ENCODE assay signal across 10 mouse cellular contexts in the genomic region with DNA sequence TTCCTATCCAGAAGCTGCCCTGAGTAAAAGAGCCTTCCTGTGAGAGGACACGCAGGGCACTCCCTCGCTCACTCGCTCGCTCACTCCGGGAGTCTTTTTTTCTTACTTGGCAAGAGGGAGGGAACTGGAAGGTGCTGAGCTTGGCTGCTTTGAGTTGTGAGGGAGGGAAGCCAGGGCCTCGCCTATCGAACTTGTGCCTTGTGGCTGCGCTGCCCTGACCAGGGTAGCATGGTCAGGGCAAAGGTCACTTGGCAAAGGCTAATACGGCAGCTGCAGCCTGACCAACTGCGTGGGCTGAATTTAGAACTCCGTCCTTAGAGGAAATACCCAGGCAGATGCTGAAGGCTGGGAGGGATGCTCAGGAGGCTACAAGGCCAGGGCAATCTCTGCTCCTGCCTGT. TPM values are rescaled to one million over a fixed set of nuclear protein-coding genes. Genes with fewer than 3 reads are reported as not detected.
DNase-seq lines count a peak whose midpoint lies in the region; ATAC-seq and TF ChIP-seq lines count a peak whose summit lies in the region.
"Had no signal": no experiment of that assay in that cellular context is flagged by ENCODE, and none has a peak within 500 bp of the region (broad histone marks: within the 10 kb centered on the region; RNA-seq: fewer than 3 reads in every experiment).

No protein-coding gene starts in this region.

- H3K27me3 ChIP-seq in hindbrain, postnatal 0 days (ENCODE audit: insufficient read depth, low read length), result no peaks in the 10 kb centered on the region
- no peaks in the 10 kb centered on the region for H3K27me3 ChIP-seq in hindbrain, embryonic 12.5 days
- H3K27me3 ChIP-seq in limb, embryonic 15.5 days, result no peaks in the 10 kb centered on the region
- no peaks in the 10 kb centered on the region for H3K27me3 ChIP-seq in stomach, embryonic 15.5 days (replicated peaks)

- DNase-seq in hindbrain, postnatal 0 days (ENCODE audit: low spot score), result peak; percentile 29
- peak; percentile 60 for DNase-seq in cerebellum, adult 9-11 months
- DNase-seq in heart, postnatal 10 days, result peak; percentile 63
- DNase-seq in left cerebral cortex, postnatal 14 days (ENCODE audit: low spot score in 2 of 2), result no peak
- DNase-seq in spleen, postnatal 4 days (ENCODE audit: low spot score in 2 of 2), result no peak

- peaks cover 14% of the 10 kb centered on the region for H3K4me1 ChIP-seq in hindbrain, postnatal 0 days (ENCODE audit: insufficient read depth, low read length)
- H3K4me1 ChIP-seq in hindbrain, embryonic 12.5 days, result peaks cover 28% of the 10 kb centered on the region
- peaks cover 18% of the 10 kb centered on the region for H3K4me1 ChIP-seq in limb, embryonic 15.5 days
- peaks cover 28% of the 10 kb centered on the region for H3K4me1 ChIP-seq in stomach, embryonic 15.5 days

- no peak for ATAC-seq in hindbrain, postnatal 0 days
- ATAC-seq in hindbrain, embryonic 12.5 days (ENCODE audit: low FRiP score), result no peak
- ATAC-seq in limb, embryonic 15.5 days (ENCODE audit: insufficient number of reproducible peaks, low FRiP score, low TSS enrichment, low read depth), result 0 out of 2 replicates have a peak, but pooled peaks have one; percentile 27
- ATAC-seq in stomach, embryonic 15.5 days (ENCODE audit: insufficient read depth, low FRiP score, low read depth), result peak; percentile 32; the same call in 1 of the 2 replicates

- no peaks in the 10 kb centered on the region for H3K36me3 ChIP-seq in hindbrain, postnatal 0 days (ENCODE audit: insufficient read depth, low read length)
- 0 out of 2 replicates have a peak, but pooled peaks cover 5% of the 10 kb centered on the region for H3K36me3 ChIP-seq in hindbrain, embryonic 12.5 days
- H3K36me3 ChIP-seq in limb, embryonic 15.5 days, result 0 out of 2 replicates have a peak, but pooled peaks cover 3% of the 10 kb centered on the region
- H3K36me3 ChIP-seq in stomach, embryonic 15.5 days, result no peaks in the 10 kb centered on the region

- intact Hi-C loops in heart, postnatal 10 days (cut with DNase I), result loop anchor here (2.0 kb wide), 2 partner anchors 19 to 21 kb away; partner anchors contain the start of gene Ccnjl
- intact Hi-C loops in left cerebral cortex, postnatal 14 days (cut with DNase I), result no loop called here

- H3K27ac ChIP-seq in hindbrain, postnatal 0 days, result no peak overlapping the region
- no peak overlapping the region for H3K27ac ChIP-seq in hindbrain, embryonic 12.5 days
- H3K27ac ChIP-seq in limb, embryonic 15.5 days, result 0 out of 2 replicates have a peak overlapping the region, but pooled peaks have one; percentile 7
- peak overlapping the region; percentile 71 for H3K27ac ChIP-seq in stomach, embryonic 15.5 days
- H3K27ac ChIP-seq: macrophage had no signal

- no peak overlapping the region for H3K4me2 ChIP-seq in hindbrain, postnatal 0 days (ENCODE audit: low read depth, low read length)
- no peak overlapping the region for H3K4me2 ChIP-seq in hindbrain, embryonic 12.5 days (replicated peaks)
- no peak overlapping the region for H3K4me2 ChIP-seq in limb, embryonic 15.5 days
- H3K4me2 ChIP-seq in stomach, embryonic 15.5 days, result no peak overlapping the region

- WGBS in hindbrain, postnatal 0 days, result 30% methylated on average over 11 of the region's 11 CpGs
- 55% methylated on average over 11 of the region's 11 CpGs for WGBS in hindbrain, embryonic 12.5 days
- 49% methylated on average over 11 of the region's 11 CpGs for WGBS in limb, embryonic 15.5 days
- 47% methylated on average over 11 of the region's 11 CpGs for WGBS in stomach, embryonic 15.5 days

- TF ChIP-seq CTCF in hindbrain, postnatal 0 days (IDR thresholded peaks at IDR 0.05; ENCODE audit: low read depth), result no peak

- no peak overlapping the region for H3K4me3 ChIP-seq in hindbrain, postnatal 0 days (ENCODE audit: low read length)
- no peak overlapping the region for H3K4me3 ChIP-seq in hindbrain, embryonic 12.5 days
- H3K4me3 ChIP-seq in limb, embryonic 15.5 days, result no peak overlapping the region
- no peak overlapping the region for H3K4me3 ChIP-seq in stomach, embryonic 15.5 days (replicated peaks)

- no peaks in the 10 kb centered on the region for H3K9me3 ChIP-seq in hindbrain, postnatal 0 days (ENCODE audit: low read length)
- no peaks in the 10 kb centered on the region for H3K9me3 ChIP-seq in hindbrain, embryonic 12.5 days (replicated peaks)
- no peaks in the 10 kb centered on the region for H3K9me3 ChIP-seq in limb, embryonic 15.5 days
- no peaks in the 10 kb centered on the region for H3K9me3 ChIP-seq in stomach, embryonic 15.5 days

- no peak overlapping the region for H3K9ac ChIP-seq in hindbrain, postnatal 0 days (replicated peaks; ENCODE audit: low read length)
- H3K9ac ChIP-seq in hindbrain, embryonic 12.5 days, result no peak overlapping the region
- H3K9ac ChIP-seq in limb, embryonic 15.5 days, result no peak overlapping the region
- no peak overlapping the region for H3K9ac ChIP-seq in stomach, embryonic 15.5 days

RNA-seq across cellular contexts. Expression of gene Ccnjl, which starts 21.1 kb away (rescaled TPM):
- total RNA-seq in hindbrain, postnatal 0 days (2014; rRNA removed), result 2.4 and 3.5 TPM in 2 replicates
- 4.6 and 5.5 TPM in 2 replicates for polyA plus RNA-seq in hindbrain, postnatal 0 days (2015; fragmentation: Nextera tagmentation; extraction: Ambion mirVana)
- 27.6 and 29.6 TPM in 2 replicates for polyA plus RNA-seq in hindbrain, embryonic 12.5 days (2016; fragmentation: Nextera tagmentation; extraction: Ambion mirVana)
- total RNA-seq in heart, postnatal 10 days (2021), result 10 to 100 TPM; 10.2 to 11.3 TPM
- polyA plus RNA-seq in limb, embryonic 15.5 days (2015; fragmentation: Nextera tagmentation; extraction: Ambion mirVana), result 9.5 and 11.3 TPM in 2 replicates
- 12.7 and 13.5 TPM in 2 replicates for polyA plus RNA-seq in stomach, embryonic 15.5 days (2015; fragmentation: Nextera tagmentation; extraction: Ambion mirVana)
- total RNA-seq in left cerebral cortex, postnatal 14 days (2021), result 1 to 10 TPM; 5.6 to 6.2 TPM

RNA-seq across cellular contexts. Expression of gene 4933415A04Rik, which starts 37.1 kb away (rescaled TPM):
- total RNA-seq in hindbrain, postnatal 0 days (2014; rRNA removed), result 0.14 and 0.99 TPM in 2 replicates
- polyA plus RNA-seq in hindbrain, postnatal 0 days (2015; fragmentation: Nextera tagmentation; extraction: Ambion mirVana), result 2.6 and 2.9 TPM in 2 replicates
- polyA plus RNA-seq in hindbrain, embryonic 12.5 days (2016; fragmentation: Nextera tagmentation; extraction: Ambion mirVana), result 6.5 and 8.1 TPM in 2 replicates
- total RNA-seq in heart, postnatal 10 days (2021), result 1 to 10 TPM; 2.7 to 3.4 TPM
- 2.2 and 2.8 TPM in 2 replicates for polyA plus RNA-seq in limb, embryonic 15.5 days (2015; fragmentation: Nextera tagmentation; extraction: Ambion mirVana)
- polyA plus RNA-seq in stomach, embryonic 15.5 days (2015; fragmentation: Nextera tagmentation; extraction: Ambion mirVana), result 3.5 and 3.8 TPM in 2 replicates
- total RNA-seq in left cerebral cortex, postnatal 14 days (2021), result 1 to 10 TPM; 1.1 TPM
- polyA plus RNA-seq: macrophage had no signal

RNA-seq across cellular contexts. Expression of gene Fabp6, which starts 51.6 kb away (rescaled TPM):
- not detected in 2 replicates for total RNA-seq in hindbrain, postnatal 0 days (2014; rRNA removed)
- polyA plus RNA-seq in hindbrain, postnatal 0 days (2015; fragmentation: Nextera tagmentation; extraction: Ambion mirVana), result not detected in 2 replicates
- polyA plus RNA-seq in hindbrain, embryonic 12.5 days (2016; fragmentation: Nextera tagmentation; extraction: Ambion mirVana), result not detected in 2 replicates
- not detected for total RNA-seq in heart, postnatal 10 days (2021)
- 0.59 and 2.1 TPM in 2 replicates for polyA plus RNA-seq in limb, embryonic 15.5 days (2015; fragmentation: Nextera tagmentation; extraction: Ambion mirVana)
- 0.84 and 11.2 TPM in 2 replicates for polyA plus RNA-seq in stomach, embryonic 15.5 days (2015; fragmentation: Nextera tagmentation; extraction: Ambion mirVana)
- total RNA-seq in left cerebral cortex, postnatal 14 days (2021), result not detected
- polyA plus RNA-seq: embryonic facial prominence, embryonic 11.5 days; macrophage had no signal

Comparison
In these comparisons a context has a peak if more than half of its experiments do, and no peak if none do; other contexts are left out.
1. ATAC-seq: peak in limb, embryonic 15.5 days (single experiment) and stomach, embryonic 15.5 days (single experiment); none in hindbrain, postnatal 0 days (single experiment) and hindbrain, embryonic 12.5 days (single experiment).
2. DNase-seq: peak in hindbrain, postnatal 0 days (single experiment), cerebellum, adult 9-11 months (single experiment) and heart, postnatal 10 days (2 of 2); none in left cerebral cortex, postnatal 14 days (0 of 2) and spleen, postnatal 4 days (0 of 2).
3. H3K27ac ChIP-seq: peak in limb, embryonic 15.5 days (single experiment) and stomach, embryonic 15.5 days (single experiment); none in hindbrain, postnatal 0 days (single experiment) and hindbrain, embryonic 12.5 days (single experiment).